Mouse (Mus musculus): ENCODE data around the gene Ptprg.

Gene Ptprg

DNA sequence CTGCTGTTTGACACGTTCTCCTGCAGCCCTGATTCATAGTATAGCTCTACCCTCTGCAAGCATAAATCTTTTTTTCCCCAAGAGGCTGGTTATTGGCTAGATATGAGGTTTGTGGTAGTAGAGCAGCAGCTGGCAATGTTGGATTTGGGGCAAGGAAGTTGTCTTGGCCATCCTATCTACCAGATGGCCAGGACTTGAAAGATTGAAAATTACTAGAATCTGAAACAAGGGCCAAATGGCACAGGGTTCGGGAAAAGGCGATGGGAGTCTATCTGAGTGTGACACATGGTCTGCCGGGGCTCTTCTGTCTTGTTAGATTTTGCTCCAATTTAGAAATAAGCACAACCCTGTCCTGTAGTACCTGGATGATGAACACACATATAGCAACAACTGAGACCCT, 531.7 kb downstream of the Ptprg start:
- peaks cover 21% of the 10 kb centered on the region; the same call in 1 of the 2 replicates for H3K9me3 ChIP-seq (ENCODE audit: low read length)
- H3K4me1 ChIP-seq (replicated peaks; ENCODE audit: low read depth, low read length): no peaks in the 10 kb centered on the region
- H3K27me3 ChIP-seq (ENCODE audit: insufficient read depth, low read length): no peaks in the 10 kb centered on the region
- TF ChIP-seq CTCF (conservative IDR thresholded peaks at IDR 0.05; ENCODE audit: low read length) (no peak), NANOG (IDR thresholded peaks at IDR 0.05; ENCODE audit: borderline replicate concordance, low read length) (no peak), POU5F1 (IDR thresholded peaks at IDR 0.05; ENCODE audit: borderline replicate concordance, low read length) (no peak)
- H3K4me3 ChIP-seq (replicated peaks; ENCODE audit: low read length): no peak overlapping the region
- no peaks in the 10 kb centered on the region for H3K36me3 ChIP-seq (ENCODE audit: insufficient read depth, low read length)

DNA sequence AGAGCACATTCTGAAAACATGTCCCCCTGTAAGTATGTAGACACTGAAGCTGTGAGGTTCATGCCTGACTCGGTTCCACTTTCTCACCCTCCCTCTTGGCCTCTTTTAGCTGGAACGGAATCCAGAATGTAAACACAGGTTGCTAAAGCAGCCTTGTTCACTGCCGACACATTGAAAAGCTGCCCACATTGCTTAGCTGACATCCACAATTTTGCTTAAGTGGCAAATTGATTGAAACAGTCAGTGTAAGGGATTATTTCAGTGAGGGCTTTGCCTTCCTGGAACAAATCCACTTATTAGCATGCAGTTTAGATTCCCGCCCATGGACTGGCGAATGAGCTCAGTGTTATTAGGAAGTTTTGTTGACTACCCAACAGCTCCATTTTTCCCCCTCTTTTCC, 532.8 kb downstream of the Ptprg start:
- Histone ChIP-seq H3K9me3 (ENCODE audit: low read length) (peaks cover 17% of the 10 kb centered on the region; the same call in 1 of the 2 replicates), H3K36me3 (ENCODE audit: insufficient read depth, low read length) (no peaks in the 10 kb centered on the region), H3K4me1 (replicated peaks; ENCODE audit: low read depth, low read length) (no peaks in the 10 kb centered on the region), H3K27me3 (ENCODE audit: insufficient read depth, low read length) (no peaks in the 10 kb centered on the region), H3K4me3 (replicated peaks; ENCODE audit: low read length) (no peak overlapping the region)
- no peak for TF ChIP-seq CTCF (conservative IDR thresholded peaks at IDR 0.05; ENCODE audit: low read length)
- TF ChIP-seq NANOG (IDR thresholded peaks at IDR 0.05; ENCODE audit: borderline replicate concordance, low read length): no peak
- TF ChIP-seq POU5F1 (IDR thresholded peaks at IDR 0.05; ENCODE audit: borderline replicate concordance, low read length): no peak

DNA sequence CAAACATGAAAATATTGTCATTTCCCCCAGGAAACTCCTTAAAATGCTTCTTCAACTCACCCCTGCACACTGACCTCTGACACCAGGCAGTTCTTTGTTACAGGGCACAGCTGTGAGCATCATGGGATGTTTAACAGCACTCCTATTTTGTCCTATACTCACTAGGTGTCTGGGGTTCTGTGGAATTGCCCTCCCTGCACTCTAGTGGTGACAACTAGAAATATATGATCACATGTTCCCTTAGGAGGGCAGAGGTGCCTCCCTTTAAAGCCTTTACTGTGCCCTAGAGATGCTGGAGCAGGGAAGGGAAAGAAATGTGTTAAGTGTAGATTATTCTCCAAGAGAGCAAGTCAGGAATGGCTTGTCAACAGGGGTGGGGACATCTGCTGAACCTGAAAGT, 536.6 kb downstream of the Ptprg start:
- Histone ChIP-seq H3K4me1 (replicated peaks; ENCODE audit: low read depth, low read length) (no peaks in the 10 kb centered on the region), H3K9me3 (ENCODE audit: low read length) (peaks cover 10% of the 10 kb centered on the region; the same call in 1 of the 2 replicates), H3K36me3 (ENCODE audit: insufficient read depth, low read length) (no peaks in the 10 kb centered on the region), H3K27me3 (ENCODE audit: insufficient read depth, low read length) (no peaks in the 10 kb centered on the region), H3K4me3 (replicated peaks; ENCODE audit: low read length) (no peak overlapping the region)
- TF ChIP-seq NANOG (IDR thresholded peaks at IDR 0.05; ENCODE audit: borderline replicate concordance, low read length): no peak
- no peak for TF ChIP-seq CTCF (conservative IDR thresholded peaks at IDR 0.05; ENCODE audit: low read length)
- TF ChIP-seq POU5F1 (IDR thresholded peaks at IDR 0.05; ENCODE audit: borderline replicate concordance, low read length): no peak

DNA sequence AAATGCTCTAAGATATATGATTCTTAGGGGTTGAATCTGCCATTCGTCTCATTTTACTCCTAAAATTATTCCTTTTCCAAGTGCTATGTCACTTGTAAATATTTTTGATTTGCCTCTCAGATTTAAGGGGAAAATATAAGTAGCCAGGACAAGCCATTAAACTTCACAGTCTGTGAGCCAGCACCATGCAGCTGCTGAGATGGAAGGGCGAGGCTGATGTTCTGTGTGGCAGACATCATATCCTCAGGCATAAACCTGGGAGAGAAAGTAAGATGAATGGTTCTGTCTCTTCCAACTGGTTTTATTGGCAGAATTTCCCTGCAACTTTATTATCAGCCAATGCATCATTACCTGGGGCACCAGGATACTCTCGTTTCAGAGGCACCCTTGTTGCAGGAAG, 538.4 kb downstream of the Ptprg start:
- H3K9me3 ChIP-seq (ENCODE audit: low read length): no peaks in the 10 kb centered on the region
- no peak overlapping the region for H3K4me3 ChIP-seq (replicated peaks; ENCODE audit: low read length)
- H3K36me3 ChIP-seq (ENCODE audit: insufficient read depth, low read length): no peaks in the 10 kb centered on the region
- H3K4me1 ChIP-seq (replicated peaks; ENCODE audit: low read depth, low read length): no peaks in the 10 kb centered on the region
- TF ChIP-seq CTCF (conservative IDR thresholded peaks at IDR 0.05; ENCODE audit: low read length) (no peak), NANOG (IDR thresholded peaks at IDR 0.05; ENCODE audit: borderline replicate concordance, low read length) (no peak), POU5F1 (IDR thresholded peaks at IDR 0.05; ENCODE audit: borderline replicate concordance, low read length) (no peak)
- no peaks in the 10 kb centered on the region for H3K27me3 ChIP-seq (ENCODE audit: insufficient read depth, low read length)

DNA sequence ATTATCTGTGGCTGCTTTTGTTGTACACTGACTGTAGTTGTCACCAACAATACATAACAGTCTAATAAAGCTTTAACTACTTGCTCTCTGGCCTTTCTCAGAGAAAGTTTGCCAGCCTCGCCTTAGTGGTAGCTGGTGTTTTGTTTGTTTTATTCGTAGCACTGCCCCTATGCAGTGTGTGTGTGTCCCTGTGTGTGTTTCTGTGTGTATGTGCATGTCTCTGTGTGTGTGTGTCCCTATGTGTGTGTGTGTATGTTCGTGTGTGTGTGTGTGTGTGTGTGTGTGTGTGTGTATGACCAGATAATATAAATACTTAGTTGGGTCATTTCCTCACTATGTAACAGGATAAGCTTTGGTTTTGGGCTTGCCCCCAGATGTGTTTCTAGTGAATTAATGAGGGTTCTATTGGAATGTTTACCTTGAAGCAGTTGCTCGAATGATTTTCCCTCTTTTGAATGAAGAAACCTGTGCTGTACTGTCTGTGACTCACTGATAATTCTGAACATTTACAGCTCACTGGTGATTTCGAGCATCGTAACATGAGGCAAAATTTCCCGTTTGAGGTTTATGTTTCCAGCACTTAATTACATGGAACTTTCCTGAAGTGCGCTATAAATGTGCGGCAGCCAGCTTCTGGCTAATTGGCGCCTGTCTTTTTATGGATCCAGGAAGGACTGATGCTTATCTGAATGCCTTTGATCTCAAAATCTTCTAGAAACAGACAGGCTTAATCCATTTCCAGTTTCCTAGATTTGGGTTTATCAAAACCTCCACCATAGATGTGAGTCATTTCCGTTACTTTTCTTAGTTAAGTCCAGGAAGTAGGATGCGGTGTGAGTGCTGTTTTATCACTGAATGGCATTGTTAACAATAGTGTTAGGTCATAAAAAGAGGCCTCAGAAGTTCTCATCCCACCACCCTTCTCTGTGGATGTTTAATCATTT, 546.3 kb downstream of the Ptprg start:
- no peak overlapping the region for H3K4me3 ChIP-seq (replicated peaks; ENCODE audit: low read length)
- H3K9me3 ChIP-seq (ENCODE audit: low read length): no peaks in the 10 kb centered on the region
- H3K36me3 ChIP-seq (ENCODE audit: insufficient read depth, low read length): no peaks in the 10 kb centered on the region
- no peaks in the 10 kb centered on the region for H3K4me1 ChIP-seq (replicated peaks; ENCODE audit: low read depth, low read length)
- H3K27me3 ChIP-seq (ENCODE audit: insufficient read depth, low read length): no peaks in the 10 kb centered on the region
- no peak for TF ChIP-seq NANOG (IDR thresholded peaks at IDR 0.05; ENCODE audit: borderline replicate concordance, low read length)
- TF ChIP-seq POU5F1 (IDR thresholded peaks at IDR 0.05; ENCODE audit: borderline replicate concordance, low read length): no peak
- no peak for TF ChIP-seq CTCF (conservative IDR thresholded peaks at IDR 0.05; ENCODE audit: low read length)

DNA sequence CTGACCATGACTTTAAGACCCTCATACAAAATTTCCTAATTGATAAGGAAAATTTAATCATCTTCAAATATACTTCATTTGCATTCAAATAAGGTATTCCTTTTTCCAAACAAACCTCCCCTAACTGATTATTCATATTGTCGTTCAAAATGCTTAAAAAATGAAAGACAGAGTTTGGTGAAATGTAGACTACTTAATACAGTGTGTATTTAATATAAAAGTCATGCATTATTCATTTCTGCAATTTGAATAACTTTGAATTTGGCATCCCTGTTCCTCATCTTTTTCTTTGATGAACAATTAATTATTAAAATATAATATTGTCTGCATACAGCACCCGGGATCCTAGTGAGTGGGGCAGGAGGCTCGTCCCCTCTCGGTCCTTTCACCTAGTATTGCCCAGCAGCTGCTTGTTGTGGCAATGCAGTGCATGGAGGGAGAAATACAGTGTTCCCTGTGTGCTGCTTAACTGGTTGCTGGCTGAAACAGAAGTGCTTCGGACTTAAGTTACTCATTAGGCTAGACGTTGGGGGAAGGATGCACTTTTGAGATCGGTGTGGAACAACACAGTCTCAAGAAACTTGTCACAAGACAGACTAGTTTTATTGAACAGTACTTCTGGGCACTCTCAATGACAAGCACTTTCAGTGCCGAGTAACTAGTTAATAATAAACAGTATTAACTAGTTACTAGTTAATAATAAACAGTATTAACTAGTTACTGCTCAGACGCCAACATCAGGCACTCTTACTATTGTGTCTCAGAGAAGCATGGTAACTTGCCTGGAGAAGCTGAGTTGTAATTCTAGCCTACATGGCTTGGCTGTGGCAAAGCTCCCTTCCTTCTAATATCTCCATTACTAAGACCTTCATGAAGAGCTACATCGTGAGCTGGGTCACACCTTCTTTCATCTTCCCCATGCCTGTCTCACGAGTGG, 549.3 kb downstream of the Ptprg start:
- H3K36me3 ChIP-seq (ENCODE audit: insufficient read depth, low read length): 0 out of 2 replicates have a peak, but pooled peaks cover 3% of the 10 kb centered on the region
- no peak overlapping the region for H3K4me3 ChIP-seq (replicated peaks; ENCODE audit: low read length)
- no peak for TF ChIP-seq POU5F1 (IDR thresholded peaks at IDR 0.05; ENCODE audit: borderline replicate concordance, low read length)
- TF ChIP-seq CTCF (conservative IDR thresholded peaks at IDR 0.05; ENCODE audit: low read length): no peak
- TF ChIP-seq NANOG (IDR thresholded peaks at IDR 0.05; ENCODE audit: borderline replicate concordance, low read length): no peak
- no peaks in the 10 kb centered on the region for H3K4me1 ChIP-seq (replicated peaks; ENCODE audit: low read depth, low read length)
- H3K27me3 ChIP-seq (ENCODE audit: insufficient read depth, low read length): no peaks in the 10 kb centered on the region
- H3K9me3 ChIP-seq (ENCODE audit: low read length): peaks cover 17% of the 10 kb centered on the region

DNA sequence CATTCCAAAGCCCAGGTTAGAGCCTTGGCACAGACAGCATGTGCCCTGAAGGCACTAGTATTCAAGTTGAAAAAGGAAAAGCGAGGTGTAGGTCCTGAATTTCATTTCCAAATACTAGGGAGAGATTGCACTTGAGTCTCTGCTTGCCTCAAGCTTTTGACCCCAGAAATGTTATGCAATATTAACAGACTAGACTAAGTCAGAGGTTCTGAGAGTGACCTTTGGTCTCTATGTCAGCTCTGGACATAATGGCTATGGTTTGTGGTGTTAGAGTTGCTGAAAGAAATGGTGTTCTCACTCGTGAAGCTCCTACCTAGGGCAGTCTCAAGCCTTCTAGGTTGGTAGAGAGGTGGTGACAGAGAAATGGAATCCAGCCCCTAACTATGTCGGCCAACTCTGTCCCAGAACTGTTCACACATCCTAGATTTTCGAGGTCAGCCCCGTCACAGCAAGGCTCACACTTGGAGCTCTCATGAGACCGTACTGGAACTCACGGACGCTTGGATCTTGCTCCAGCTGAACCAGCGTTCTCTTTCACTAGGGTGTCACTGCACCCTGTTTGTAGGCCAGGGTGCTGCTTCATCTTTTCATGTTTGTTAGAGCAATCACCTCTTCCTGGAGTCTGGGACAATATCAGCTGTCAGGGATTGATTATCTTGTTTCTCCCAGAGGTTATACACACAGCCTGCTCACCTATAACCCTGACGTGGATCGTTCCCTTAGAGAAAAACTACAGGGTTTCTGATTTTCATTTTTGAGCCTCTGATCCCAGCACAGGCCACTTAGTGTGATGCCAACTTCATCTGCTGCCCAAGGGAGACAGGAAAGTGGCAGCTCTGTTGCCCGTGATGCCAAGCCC, 551.2 kb downstream of the Ptprg start:
- Histone ChIP-seq H3K9me3 (ENCODE audit: low read length) (peaks cover 29% of the 10 kb centered on the region), H3K4me3 (replicated peaks; ENCODE audit: low read length) (no peak overlapping the region), H3K27me3 (ENCODE audit: insufficient read depth, low read length) (no peaks in the 10 kb centered on the region), H3K36me3 (ENCODE audit: insufficient read depth, low read length) (0 out of 2 replicates have a peak, but pooled peaks cover 3% of the 10 kb centered on the region), H3K4me1 (replicated peaks; ENCODE audit: low read depth, low read length) (peaks cover 4% of the 10 kb centered on the region)
- TF ChIP-seq CTCF (conservative IDR thresholded peaks at IDR 0.05; ENCODE audit: low read length): no peak
- no peak for TF ChIP-seq NANOG (IDR thresholded peaks at IDR 0.05; ENCODE audit: borderline replicate concordance, low read length)
- TF ChIP-seq POU5F1 (IDR thresholded peaks at IDR 0.05; ENCODE audit: borderline replicate concordance, low read length): no peak

All from E14TG2a.4 (cell line).